Mouse (Mus musculus) heart, postnatal 25 days (tissue): ENCODE data around the gene Lhpp. TPM values are rescaled to one million over a fixed set of nuclear protein-coding genes. Genes with fewer than 3 reads are reported as not detected.

ENCODE experiments used
- DNase-seq: peaks from one replicate; pipeline ENCODE4 v3.0.0; 2022; ENCODE audit warnings: low spot score
- intact Hi-C: fragments of 180-260 bp; cut with DNase I; formaldehyde crosslinking; loops from one replicate; pipeline ENCODE4 v1.15.1; 2025
- total RNA-seq, 2 experiments: library from RNA; stranded (reverse); gene quantifications; 2 replicates each; pipeline ENCODE4 v1.2.3; 2021

Gene Lhpp
- total RNA-seq, 2 experiments from 2014 or later, result 14.6 to 15.6 TPM

DNA sequence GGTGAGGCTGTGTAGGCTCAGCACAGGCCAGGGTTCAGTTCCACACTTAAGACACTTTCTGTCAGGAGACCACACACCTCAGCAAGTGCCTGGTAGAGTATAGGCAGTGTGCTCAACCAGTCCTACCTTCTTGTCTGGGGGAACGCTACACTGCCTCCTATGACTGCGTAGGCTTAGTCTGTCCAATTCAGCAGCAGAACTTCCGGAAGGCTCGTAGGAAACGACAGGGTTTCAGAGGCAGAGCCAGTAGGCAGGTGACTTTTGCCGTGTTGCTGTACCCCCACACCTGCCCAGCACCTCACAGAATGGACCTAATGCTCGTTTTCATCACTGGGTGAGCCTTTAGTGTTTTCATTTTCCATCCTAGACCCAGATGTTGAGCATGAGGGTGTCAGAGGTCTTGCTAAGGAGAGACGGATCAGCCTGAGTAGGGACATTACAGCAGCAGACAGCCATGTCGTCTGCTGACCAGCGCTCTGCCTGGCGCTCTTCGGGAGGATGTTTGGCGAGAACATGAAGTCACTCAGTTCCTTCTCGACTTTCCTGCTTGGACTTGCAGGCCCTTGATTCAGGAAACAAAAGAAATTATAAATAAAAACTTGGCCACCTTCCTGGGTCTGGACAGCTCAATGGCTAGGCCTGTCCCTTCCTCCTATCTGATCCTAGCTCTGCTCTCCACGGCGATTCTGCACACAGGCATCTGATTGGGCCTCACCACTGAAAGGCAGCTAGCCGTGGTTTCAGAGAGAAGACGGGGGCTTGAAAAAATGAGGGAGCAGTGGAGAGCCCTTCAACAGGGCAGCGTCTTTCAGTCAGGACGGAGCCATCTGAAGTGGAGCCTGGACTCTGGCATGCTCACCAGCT lies 59.8 kb downstream of the Lhpp start:
- intact Hi-C loops, result loop anchor here (5.0 to 10.0 kb wide), 4 partner anchors 42 to 455 kb away; partner anchors contain the start of genes Ctbp2 and Fgfr2
- DNase-seq, result peak; percentile 34

DNA sequence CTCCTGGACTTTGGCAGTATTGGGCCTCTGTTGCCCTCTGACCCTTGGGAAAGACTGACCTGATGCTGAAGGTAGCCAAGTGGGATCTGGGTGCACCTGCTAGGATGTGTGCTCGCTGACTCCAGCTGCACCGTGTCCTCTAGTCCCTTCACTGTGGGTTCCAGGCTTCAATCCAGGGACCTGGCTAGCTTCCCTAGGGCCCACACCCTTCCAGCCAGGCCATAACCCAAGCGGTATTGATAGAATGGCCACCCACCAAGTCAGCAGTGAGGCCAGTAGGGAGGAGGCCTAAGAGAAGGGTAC lies 60.4 kb downstream of the Lhpp start:
- peak; percentile 76 for DNase-seq
- intact Hi-C loops, result loop anchor here (5.0 kb wide), 3 partner anchors 41 to 96 kb away; no protein-coding TSS in a partner anchor

DNA sequence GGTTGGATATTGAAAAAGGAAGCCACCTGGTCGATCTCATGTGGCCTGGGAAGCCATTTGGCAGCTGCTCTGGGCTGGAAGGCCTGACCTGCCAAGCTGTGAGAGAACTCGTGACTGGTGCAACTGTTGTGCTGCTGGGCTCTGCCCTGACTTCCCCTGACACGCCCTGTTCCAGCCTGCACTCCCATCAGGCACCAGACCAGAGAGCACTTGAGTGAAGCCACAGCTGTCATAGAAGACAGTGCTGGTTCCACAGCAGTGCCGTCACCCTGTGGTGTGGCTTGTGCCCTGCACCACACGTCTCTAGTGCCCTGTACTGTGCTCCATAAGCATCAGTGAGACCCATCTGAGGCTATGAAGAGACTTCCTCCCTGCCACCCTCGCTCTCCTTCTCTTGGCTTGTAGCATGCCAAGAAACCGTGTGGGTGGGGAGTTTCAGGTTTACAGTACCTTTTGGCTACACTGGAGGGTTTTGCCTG lies 62.1 kb downstream of the Lhpp start:
- DNase-seq, result peak; percentile 77
- intact Hi-C loops, result loop anchor here (2.0 to 5.0 kb wide), 4 partner anchors 40 to 138 kb away; no protein-coding TSS in a partner anchor

DNA sequence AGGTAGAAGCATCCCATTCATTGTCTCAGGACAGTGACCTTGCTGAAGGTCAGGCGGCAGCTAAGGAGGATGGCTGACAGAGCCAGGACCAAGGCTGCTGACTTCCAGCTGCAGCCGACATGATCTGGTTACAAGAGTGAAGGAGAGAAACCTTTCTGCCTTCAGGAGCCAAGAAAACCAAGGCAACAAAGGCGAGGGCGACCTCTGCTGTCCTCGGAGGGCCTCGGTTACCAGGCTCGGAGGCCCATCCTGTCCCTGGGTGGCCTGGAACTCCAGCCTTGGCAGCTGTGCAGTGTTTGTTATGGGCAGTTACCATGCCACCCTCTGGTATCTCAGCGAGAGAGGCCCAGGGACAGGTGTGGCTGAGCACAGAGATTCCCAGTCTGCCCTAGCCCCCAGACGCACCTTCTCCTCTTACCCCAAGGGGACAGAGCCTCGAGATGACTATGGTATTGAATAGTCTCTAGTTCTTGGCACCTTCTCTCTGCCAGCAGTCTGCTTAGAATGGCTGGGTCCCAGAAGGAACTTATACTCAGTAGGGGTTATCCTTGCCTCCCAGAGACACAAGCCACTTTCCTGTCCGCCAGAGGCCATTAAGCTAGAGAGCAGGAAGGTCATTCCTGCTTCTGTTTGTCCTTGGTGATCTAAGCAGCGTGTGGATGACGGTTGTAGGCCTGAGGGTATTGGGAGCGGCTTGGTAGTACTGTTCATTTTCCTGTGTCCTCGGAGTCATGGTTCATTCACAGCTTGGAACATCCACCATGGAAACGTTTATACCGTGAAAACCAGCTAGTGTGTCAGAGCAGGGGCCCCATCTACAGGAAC lies 63.7 kb downstream of the Lhpp start:
- peak; percentile 71 for DNase-seq
- intact Hi-C loops, result loop anchor here (1.0 to 5.0 kb wide), 5 partner anchors 18 to 137 kb away; no protein-coding TSS in a partner anchor

DNA sequence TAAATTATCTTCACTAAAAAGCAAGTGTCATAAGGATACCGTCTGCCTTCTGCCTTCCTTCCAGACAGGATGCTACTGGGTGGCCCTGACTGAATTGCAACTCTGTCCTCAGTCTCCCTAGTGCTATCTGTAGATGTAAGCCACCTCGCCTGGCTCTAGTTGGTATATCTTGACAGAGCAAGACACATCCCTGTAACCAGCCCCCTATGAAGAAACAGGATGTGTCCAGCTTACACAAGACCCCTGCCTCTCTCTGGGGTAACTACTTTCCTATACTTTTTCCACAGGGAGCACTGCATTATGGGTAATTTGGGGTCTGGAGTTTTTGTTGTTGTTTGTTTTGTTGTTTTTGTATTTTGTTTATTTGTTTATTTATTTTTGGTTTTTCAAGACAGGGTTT lies 65.5 kb downstream of the Lhpp start:
- intact Hi-C loops, result no loop called here
- DNase-seq, result no peak

DNA sequence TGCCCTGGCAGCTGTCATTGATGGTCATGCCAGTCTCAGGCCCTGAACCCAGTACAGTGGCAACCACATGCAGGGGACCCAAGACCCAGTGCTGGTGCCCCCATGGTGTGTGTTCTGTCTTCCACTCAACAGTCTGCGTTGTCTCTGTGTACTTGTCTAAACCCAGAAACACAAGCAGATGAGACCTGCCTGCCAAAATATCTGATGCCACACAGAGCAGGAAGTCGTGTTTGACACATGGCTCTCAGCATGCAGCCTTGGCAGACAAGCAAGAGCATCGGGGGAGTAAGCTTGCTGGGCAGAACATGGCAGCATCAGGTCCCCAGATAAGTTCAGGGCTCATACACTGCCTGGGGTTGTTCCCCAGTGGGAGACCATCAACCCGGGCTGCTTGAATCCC lies 68.7 kb downstream of the Lhpp start:
- intact Hi-C loops, result no loop called here
- no peak for DNase-seq

DNA sequence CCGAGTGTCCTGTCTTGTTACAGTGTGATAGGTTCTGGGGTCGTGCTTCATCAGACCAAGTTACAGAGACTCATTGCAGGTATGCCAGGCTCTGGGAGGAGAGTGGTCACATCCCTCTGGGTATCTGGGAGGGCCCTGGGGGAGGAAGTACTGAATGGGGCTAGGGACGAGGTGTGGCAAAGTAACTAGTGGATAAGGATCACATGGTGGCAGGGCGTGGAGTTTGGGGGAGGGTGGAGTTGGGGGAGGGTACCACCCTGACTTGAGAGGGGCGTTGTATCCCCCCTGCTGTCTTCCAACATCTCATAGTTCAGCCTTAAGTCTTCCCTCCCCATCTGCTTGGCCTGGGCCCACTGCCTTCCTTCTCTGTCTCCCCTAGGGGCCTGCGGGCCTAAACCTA lies 69.1 kb downstream of the Lhpp start:
- intact Hi-C loops, result no loop called here
- no peak for DNase-seq

DNA sequence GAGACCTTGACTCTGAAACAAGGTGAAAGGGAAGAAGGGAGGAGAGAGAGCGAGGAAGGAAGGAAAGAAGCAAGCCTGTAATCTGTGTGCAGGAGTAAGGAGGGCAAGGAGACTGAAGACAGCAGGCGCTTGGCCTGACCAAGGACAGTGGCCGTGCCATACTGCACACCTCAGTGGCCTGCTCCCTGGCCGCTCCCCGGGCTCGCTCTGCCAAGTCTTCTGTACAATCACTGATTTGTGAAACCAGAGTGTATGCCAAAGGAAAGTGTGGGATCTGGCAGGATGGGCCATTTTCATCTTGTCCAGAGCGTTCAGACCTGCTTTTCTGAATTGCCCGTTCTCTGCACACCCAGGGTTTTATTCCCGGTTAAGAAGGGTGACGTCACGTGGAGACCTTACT lies 70.9 kb downstream of the Lhpp start:
- DNase-seq, result no peak
- intact Hi-C loops, result loop anchor here (5.0 kb wide), 1 partner anchor 41 kb away; no protein-coding TSS in a partner anchor

DNA sequence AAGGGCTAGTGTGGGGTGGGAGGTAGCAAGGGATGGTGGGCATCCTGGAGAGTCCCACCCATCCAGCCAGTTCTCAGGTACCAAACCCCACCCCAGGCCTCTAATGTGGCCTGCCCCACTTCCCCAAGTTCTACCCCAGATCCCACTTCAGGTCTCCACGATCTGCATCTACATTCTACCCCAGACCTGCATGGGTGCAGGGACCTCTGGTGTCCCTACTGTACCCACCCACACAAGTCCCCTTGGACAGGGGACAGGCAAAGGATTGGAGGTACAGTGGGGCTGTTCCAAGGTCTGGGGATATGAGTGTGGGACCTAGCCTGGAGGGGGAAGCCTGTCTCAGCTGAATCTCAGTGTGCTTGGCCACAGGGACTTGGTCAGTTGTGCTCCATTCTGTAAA lies 71.4 kb downstream of the Lhpp start:
- intact Hi-C loops, result loop anchor here (5.0 kb wide), 1 partner anchor 40 kb away; no protein-coding TSS in a partner anchor
- no peak for DNase-seq

DNA sequence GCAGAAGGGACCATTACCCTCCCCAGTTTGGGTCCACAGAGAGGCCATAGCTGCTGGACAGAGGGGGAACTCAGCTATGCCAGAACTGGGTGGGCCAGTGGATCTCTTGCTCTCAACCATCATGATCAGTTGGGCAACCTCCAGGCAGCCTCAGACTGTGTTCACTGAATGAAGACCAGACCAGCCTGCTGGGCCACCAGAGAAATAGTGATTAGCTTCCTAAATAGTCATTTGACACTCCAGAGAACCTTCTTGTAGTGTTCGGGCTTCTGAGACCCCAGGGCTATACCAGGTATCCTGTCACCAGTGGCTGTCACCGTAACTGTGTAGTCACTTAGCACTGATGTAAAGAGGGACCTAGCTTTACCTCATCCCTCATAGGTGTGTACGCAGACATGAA lies 71.9 kb downstream of the Lhpp start:
- intact Hi-C loops, result loop anchor here (5.0 kb wide), 1 partner anchor 40 kb away; no protein-coding TSS in a partner anchor

DNA sequence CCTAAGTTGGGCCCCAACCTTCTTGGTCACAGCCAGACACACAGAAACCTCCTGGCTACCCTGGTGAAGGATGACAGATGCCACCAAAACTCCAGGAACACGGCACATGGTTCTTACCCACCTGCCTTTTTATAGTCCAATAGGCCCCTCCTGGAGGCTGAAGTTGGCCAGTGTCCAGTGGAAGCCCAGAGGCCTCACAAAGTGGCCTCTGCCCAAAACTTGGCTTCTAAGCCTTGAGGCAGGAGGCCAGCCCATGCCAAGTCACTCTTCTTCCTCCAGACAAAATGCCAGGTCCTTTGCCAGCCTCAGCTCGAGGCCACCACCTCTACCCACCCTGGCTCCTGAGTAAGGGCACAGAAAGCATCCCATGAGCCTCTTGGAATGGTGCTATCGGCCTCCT lies 72.5 kb downstream of the Lhpp start:
- DNase-seq, result no peak
- intact Hi-C loops, result loop anchor here (5.0 kb wide), 1 partner anchor 39 kb away; no protein-coding TSS in a partner anchor

More for the DNA sequence above, 71.9 kb downstream of the Lhpp start:
- no peak for DNase-seq

DNA sequence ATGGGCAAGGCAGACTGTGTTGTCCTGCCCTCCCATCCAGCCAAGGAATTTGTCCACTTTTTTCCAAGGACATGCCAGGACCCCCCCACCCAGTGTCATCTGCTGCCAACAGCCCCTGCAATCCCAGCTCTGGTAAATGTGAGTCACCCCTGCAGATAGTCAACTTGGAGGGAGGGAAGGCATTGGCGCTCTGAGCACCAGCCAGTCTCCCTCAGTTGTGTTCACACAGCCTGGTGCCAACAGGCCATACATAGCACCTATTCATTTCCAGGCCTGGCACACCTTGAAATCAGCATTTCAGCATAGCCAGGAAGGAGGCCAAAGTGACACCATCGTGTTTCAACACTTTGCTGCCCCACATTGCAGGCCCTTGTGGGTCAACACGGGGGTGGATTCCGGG lies 73.5 kb downstream of the Lhpp start:
- DNase-seq, result no peak
- intact Hi-C loops, result loop anchor here (5.0 kb wide), 1 partner anchor 38 kb away; no protein-coding TSS in a partner anchor

DNA sequence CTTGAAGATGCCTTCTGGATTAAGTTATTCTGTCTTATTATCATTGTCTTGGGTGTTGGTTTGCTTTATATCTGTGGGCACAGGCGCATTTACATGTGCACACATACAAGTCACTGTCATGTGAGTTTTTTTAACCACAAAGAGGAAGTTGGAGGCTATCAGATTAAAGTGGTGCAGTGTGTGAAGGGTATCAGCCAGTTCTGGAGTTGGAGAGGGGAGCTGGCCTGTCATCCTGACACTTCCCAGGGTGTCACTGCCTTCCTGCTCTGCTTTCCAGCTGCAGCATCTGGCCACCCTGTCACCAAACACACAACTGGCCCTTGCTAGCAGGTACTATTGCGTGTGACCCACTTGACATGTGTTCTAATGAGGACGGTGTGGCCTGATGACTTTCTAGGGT lies 76.1 kb downstream of the Lhpp start:
- intact Hi-C loops, result no loop called here
- no peak for DNase-seq

DNA sequence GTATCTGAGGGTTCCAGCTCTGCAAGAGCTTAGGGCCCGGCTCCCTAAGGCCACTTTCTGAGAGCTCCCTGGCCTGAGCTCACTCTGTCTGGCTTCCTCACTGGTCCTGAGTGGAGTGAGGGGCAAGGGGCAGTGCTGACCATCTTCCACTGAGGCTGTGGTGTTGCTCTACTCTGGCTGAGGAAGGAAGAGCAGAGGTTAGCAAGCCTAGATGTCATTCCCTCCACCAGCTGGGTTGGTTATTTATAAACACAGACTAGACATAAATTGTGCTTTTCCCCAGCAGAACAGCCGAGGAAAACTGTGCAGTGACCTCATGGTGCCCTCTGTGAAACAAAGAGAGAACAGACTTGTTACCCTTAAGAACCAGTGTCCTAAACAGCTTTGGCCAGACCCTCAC lies 77.5 kb downstream of the Lhpp start:
- no peak for DNase-seq
- intact Hi-C loops, result no loop called here

DNA sequence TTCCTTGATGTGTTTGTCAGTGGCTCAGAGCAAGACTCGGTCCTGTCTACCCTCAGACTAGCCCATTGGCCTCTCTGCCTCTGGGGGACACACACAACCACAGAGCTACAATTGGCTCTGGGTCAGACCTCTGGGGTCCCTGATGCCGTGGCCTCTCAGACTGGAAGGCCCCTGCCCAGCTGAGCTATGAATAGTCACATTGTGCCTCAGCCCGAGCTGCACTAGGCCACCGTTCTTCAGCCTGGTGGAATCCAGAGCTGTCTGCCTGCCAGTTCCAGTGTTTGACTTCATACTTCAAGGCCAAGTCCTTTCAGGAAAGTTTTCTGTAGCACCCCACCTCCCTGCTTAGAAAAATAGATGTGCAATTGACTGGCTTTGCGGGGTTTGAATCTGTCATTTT lies 78.3 kb downstream of the Lhpp start:
- intact Hi-C loops, result no loop called here
- DNase-seq, result no peak

DNA sequence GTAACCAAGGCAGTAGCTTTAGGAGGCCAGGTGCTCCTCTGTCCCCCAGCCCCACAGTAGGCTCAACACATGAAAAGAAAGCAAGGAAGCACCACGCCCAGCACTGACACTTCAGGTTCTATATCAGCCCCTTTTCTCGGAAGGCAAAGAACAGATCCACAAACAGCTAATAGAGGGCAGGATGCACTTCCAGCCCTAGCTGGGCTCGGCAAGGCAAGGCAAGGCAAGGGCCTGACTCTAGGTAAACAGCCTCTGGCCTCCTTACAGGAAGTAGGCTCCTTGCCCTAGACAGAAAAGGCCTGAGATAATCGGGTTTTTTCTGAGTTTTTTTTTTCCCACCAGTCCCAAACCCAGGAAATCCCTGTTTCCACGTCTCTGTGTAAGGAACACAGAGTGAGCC lies 79.3 kb downstream of the Lhpp start:
- intact Hi-C loops, result no loop called here
- DNase-seq, result no peak

DNA sequence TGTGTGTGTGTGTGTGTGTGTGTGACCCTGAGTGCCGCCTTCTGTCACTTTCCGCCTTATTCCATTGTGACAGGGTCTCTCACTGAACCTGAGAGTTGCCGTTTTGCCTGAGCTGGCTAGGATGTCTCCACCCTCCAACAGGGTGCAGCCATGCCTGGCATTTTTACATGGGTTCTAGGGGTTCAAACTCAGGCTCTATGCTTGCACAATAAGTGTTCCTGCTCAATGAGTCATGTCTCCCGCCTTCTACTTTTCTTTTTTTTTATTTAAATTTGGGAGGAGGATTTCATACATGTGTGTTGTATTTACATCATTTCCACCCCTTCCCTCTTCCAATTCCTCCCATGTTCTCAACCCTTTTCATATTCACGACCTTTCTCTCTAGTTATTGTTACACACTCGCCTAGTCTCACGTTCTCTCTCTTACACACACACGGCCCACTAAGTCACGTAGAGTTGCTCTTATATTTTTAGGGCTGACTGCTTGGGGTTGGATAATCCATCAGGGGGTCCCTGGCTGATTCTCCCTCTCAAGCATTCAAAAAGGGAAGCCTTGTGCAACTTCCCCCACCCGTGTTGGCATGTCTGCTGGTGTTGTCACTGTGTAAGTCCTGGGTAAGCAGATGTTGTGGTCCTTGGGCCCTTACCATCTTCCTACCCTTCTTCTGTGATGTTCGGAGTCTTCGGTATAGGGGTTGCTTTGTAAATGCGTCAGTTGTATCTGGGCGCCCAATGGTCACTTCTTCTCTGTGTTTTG lies 80.5 kb downstream of the Lhpp start:
- intact Hi-C loops, result no loop called here
- no peak for DNase-seq

DNA sequence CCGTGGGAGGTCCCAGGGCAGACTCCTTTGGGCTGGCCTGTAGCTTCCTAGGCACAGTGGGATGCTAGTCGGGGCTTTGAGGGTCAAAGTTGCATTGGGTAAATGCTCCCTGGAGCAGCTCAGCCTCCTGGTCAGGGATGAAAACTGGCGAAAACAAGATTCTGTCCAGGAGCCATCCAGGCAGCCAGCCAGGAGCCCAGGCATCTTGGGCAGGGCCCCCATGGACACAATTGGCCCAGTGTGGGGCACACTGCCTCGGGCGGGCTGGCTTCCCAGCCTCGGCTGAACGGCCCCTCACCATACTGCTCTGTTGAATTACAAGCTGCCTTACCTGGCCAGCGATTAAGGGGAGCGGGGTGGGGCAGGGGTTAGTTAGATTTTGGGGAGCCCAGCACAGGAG lies 82.3 kb downstream of the Lhpp start:
- no peak for DNase-seq
- intact Hi-C loops, result no loop called here

DNA sequence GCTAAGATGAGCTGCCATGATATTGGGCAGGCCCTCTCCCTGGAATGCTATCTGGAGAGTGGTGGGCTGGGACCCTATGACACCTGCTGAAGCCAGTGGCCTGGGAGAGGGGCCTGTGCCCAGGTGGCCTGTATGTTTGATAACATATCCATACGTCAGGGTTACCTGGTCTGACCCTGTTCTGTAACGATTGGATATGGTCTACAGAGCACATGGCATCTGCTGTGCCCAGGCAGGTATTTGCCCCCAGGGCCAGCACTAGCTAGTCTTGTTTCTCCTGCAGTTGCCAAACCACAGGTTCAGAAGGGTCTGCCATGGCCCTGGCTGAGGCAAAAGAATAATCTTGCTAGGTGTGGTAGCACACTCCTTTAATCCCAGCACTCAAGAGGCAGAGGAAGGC lies 83.1 kb downstream of the Lhpp start:
- intact Hi-C loops, result no loop called here
- no peak for DNase-seq

DNA sequence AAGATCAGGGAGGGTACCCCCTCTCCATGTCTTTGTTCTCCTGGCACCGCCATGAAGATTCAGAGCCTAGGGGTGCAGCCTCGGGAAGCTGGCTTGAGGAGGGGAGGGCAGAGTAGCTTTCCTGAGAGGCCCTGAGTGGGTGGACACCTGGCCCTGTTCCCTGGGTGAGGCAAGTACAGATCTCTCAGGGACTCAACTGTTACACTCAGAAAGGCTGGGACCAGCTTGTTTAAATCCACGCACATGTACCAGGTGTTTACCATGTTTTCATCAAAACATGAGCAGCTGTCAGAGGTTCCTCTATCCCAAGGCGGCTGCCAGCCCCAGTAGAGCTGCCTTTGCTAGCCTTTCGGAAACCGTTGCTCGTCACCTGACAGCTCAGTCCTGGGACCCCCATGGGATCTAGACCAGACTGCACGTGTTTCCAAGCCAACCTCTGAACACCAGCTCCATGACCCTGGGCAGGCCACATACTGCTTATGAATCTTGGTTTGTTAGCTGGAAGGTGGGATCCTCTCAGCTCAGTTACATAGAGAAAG lies 86.9 kb downstream of the Lhpp start:
- intact Hi-C loops, result no loop called here
- DNase-seq, result no peak
